Mouse (Mus musculus): ENCODE data around the gene Ranbp17.

DNA sequence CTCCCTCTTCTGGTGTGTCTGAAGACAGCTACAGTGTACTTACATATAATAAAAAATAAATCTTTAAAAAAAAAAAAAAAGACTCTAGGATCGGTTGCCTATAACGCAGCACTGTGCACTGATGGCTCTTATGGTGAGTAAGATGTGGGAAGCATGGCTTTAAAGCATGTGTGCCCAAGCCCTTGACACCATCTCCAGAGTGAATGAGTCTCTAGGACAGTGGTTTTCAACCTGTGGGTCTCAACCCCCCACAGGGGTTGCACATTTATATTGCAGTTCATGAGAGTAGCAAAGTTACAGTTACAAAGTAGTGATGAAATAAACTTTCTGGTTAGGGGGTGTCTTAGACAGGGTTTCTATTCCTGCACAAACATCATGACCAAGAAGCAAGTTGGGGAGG, 31.4 kb upstream of the Ranbp17 start:
- TF ChIP-seq CTCF (IDR thresholded peaks at IDR 0.05; ENCODE audit: extremely low read depth, insufficient read depth, insufficient read length, insufficient replicate concordance) (no peak), POLR2A (IDR thresholded peaks at IDR 0.05; ENCODE audit: low read depth, low read length) (no peak)

Data from spleen, adult 2 months (tissue).